Mouse (Mus musculus): Measurements from ENCODE around the gene Unc93b1. TPM values are rescaled to one million over a fixed set of nuclear protein-coding genes. Genes with fewer than 3 reads are reported as not detected.

Gene Unc93b1
- polyA plus RNA-seq, 1 experiment: 140 TPM

- Histone ChIP-seq H3K27me3 (ENCODE audit: control insufficient read depth, insufficient read depth, low read length) (no peaks in the 10 kb centered on the region), H3K27ac (ENCODE audit: insufficient read depth, low read depth, low read length) (no peak overlapping the region), H3K36me3 (ENCODE audit: control insufficient read depth, insufficient read depth, low read length) (no peaks in the 10 kb centered on the region), H3K4me3 (ENCODE audit: low read depth, low read length) (no peak overlapping the region), H3K4me1 (ENCODE audit: control insufficient read depth, insufficient read depth, insufficient read length, low read length) (peaks cover 54% of the 10 kb centered on the region)
- WGBS: 90% methylated on average over 6 of the region's 6 CpGs
- TF ChIP-seq CTCF (IDR thresholded peaks at IDR 0.05; ENCODE audit: extremely low read depth, insufficient read length, insufficient replicate concordance, low read depth, low read length): no peak
- no peak for TF ChIP-seq POLR2A (IDR thresholded peaks at IDR 0.05; ENCODE audit: low read depth, low read length)
Measured at GRCm38 (mm10) chr19:3925859-3926258, 9.1 kb upstream of the Unc93b1 start.

GRCm38 (mm10) chr19:3926279-3926678 is 8.7 kb upstream of the Unc93b1 start:
- WGBS: 47% methylated on average over 3 of the region's 3 CpGs
- Histone ChIP-seq H3K27ac (ENCODE audit: insufficient read depth, low read depth, low read length) (no peak overlapping the region), H3K4me1 (ENCODE audit: control insufficient read depth, insufficient read depth, insufficient read length, low read length) (peaks cover 54% of the 10 kb centered on the region), H3K36me3 (ENCODE audit: control insufficient read depth, insufficient read depth, low read length) (no peaks in the 10 kb centered on the region), H3K27me3 (ENCODE audit: control insufficient read depth, insufficient read depth, low read length) (no peaks in the 10 kb centered on the region), H3K4me3 (ENCODE audit: low read depth, low read length) (no peak overlapping the region)
- TF ChIP-seq POLR2A (IDR thresholded peaks at IDR 0.05; ENCODE audit: low read depth, low read length) (no peak), CTCF (IDR thresholded peaks at IDR 0.05; ENCODE audit: extremely low read depth, insufficient read length, insufficient replicate concordance, low read depth, low read length) (no peak)

GRCm38 (mm10) chr19:3926685-3927084 is 8.3 kb upstream of the Unc93b1 start:
- no peaks in the 10 kb centered on the region for H3K36me3 ChIP-seq (ENCODE audit: control insufficient read depth, insufficient read depth, low read length)
- no peak for TF ChIP-seq POLR2A (IDR thresholded peaks at IDR 0.05; ENCODE audit: low read depth, low read length)
- no peak for TF ChIP-seq CTCF (IDR thresholded peaks at IDR 0.05; ENCODE audit: extremely low read depth, insufficient read length, insufficient replicate concordance, low read depth, low read length)
- H3K4me1 ChIP-seq (ENCODE audit: control insufficient read depth, insufficient read depth, insufficient read length, low read length): peaks cover 54% of the 10 kb centered on the region
- 75% methylated on average over 6 of the region's 6 CpGs for WGBS
- H3K27ac ChIP-seq (ENCODE audit: insufficient read depth, low read depth, low read length): no peak overlapping the region
- H3K4me3 ChIP-seq (ENCODE audit: low read depth, low read length): no peak overlapping the region
- no peaks in the 10 kb centered on the region for H3K27me3 ChIP-seq (ENCODE audit: control insufficient read depth, insufficient read depth, low read length)

GRCm38 (mm10) chr19:3927989-3928388 is 7.0 kb upstream of the Unc93b1 start:
- WGBS: 91% methylated on average over 4 of the region's 4 CpGs
- TF ChIP-seq POLR2A (IDR thresholded peaks at IDR 0.05; ENCODE audit: low read depth, low read length): no peak
- TF ChIP-seq CTCF (IDR thresholded peaks at IDR 0.05; ENCODE audit: extremely low read depth, insufficient read length, insufficient replicate concordance, low read depth, low read length): no peak

GRCm38 (mm10) chr19:3928779-3929178 is 6.2 kb upstream of the Unc93b1 start:
- Histone ChIP-seq H3K27me3 (ENCODE audit: control insufficient read depth, insufficient read depth, low read length) (no peaks in the 10 kb centered on the region), H3K36me3 (ENCODE audit: control insufficient read depth, insufficient read depth, low read length) (no peaks in the 10 kb centered on the region), H3K4me3 (ENCODE audit: low read depth, low read length) (peak overlapping the region; percentile 60), H3K4me1 (ENCODE audit: control insufficient read depth, insufficient read depth, insufficient read length, low read length) (peaks cover 38% of the 10 kb centered on the region), H3K27ac (ENCODE audit: insufficient read depth, low read depth, low read length) (peak overlapping the region; percentile 86)
- 79% methylated on average over 4 of the region's 4 CpGs for WGBS
- TF ChIP-seq CTCF (IDR thresholded peaks at IDR 0.05; ENCODE audit: extremely low read depth, insufficient read length, insufficient replicate concordance, low read depth, low read length) (no peak), POLR2A (IDR thresholded peaks at IDR 0.05; ENCODE audit: low read depth, low read length) (no peak)

More at GRCm38 (mm10) chr19:3927989-3928388, 7.0 kb upstream of the Unc93b1 start:
- Histone ChIP-seq H3K27me3 (ENCODE audit: control insufficient read depth, insufficient read depth, low read length) (no peaks in the 10 kb centered on the region), H3K36me3 (ENCODE audit: control insufficient read depth, insufficient read depth, low read length) (no peaks in the 10 kb centered on the region), H3K4me3 (ENCODE audit: low read depth, low read length) (no peak overlapping the region), H3K27ac (ENCODE audit: insufficient read depth, low read depth, low read length) (no peak overlapping the region), H3K4me1 (ENCODE audit: control insufficient read depth, insufficient read depth, insufficient read length, low read length) (peaks cover 46% of the 10 kb centered on the region)

- no peaks in the 10 kb centered on the region for H3K27me3 ChIP-seq (ENCODE audit: control insufficient read depth, insufficient read depth, low read length)
- TF ChIP-seq CTCF (IDR thresholded peaks at IDR 0.05; ENCODE audit: extremely low read depth, insufficient read length, insufficient replicate concordance, low read depth, low read length) (no peak), POLR2A (IDR thresholded peaks at IDR 0.05; ENCODE audit: low read depth, low read length) (peak; percentile 74; the same call in 1 of the 2 replicates)
- WGBS: 4% methylated on average over 12 of the region's 12 CpGs
- H3K4me1 ChIP-seq (ENCODE audit: control insufficient read depth, insufficient read depth, insufficient read length, low read length): peaks cover 32% of the 10 kb centered on the region
- peak within 1 kb of the TSS; percentile 86 for H3K27ac ChIP-seq (ENCODE audit: insufficient read depth, low read depth, low read length)
- no peaks in the 10 kb centered on the region for H3K36me3 ChIP-seq (ENCODE audit: control insufficient read depth, insufficient read depth, low read length)
- H3K4me3 ChIP-seq (ENCODE audit: low read depth, low read length): peak within 1 kb of the TSS; percentile 60
Measured at GRCm38 (mm10) chr19:3929211-3929941, 5.6 kb upstream of the Unc93b1 start, which contains the start of gene Aldh3b1. Gene Aldh3b1, minus strand, starts transcription at chr19:3929808.

GRCm38 (mm10) chr19:3930262-3931057 is 4.5 kb upstream of the Unc93b1 start:
- Histone ChIP-seq H3K36me3 (ENCODE audit: control insufficient read depth, insufficient read depth, low read length) (no peaks in the 10 kb centered on the region), H3K4me3 (ENCODE audit: low read depth, low read length) (peak overlapping the region; percentile 4; the same call in 1 of the 2 replicates), H3K4me1 (ENCODE audit: control insufficient read depth, insufficient read depth, insufficient read length, low read length) (peaks cover 28% of the 10 kb centered on the region), H3K27me3 (ENCODE audit: control insufficient read depth, insufficient read depth, low read length) (no peaks in the 10 kb centered on the region), H3K27ac (ENCODE audit: insufficient read depth, low read depth, low read length) (peak overlapping the region; percentile 86)
- TF ChIP-seq POLR2A (IDR thresholded peaks at IDR 0.05; ENCODE audit: low read depth, low read length): no peak
- TF ChIP-seq CTCF (IDR thresholded peaks at IDR 0.05; ENCODE audit: extremely low read depth, insufficient read length, insufficient replicate concordance, low read depth, low read length): no peak
- 67% methylated on average over 21 of the region's 21 CpGs for WGBS
